Mouse (Mus musculus): Measurements from ENCODE around the gene Vps25.

GRCm38 (mm10) chr11:101220853-101221252, 32.7 kb upstream of the Vps25 start:
- TF ChIP-seq CTCF (IDR thresholded peaks at IDR 0.05 in 2 of 3, conservative IDR thresholded peaks at IDR 0.05 in 1 of 3; ENCODE audit: control insufficient read depth in 1 of 3, insufficient read depth in 1 of 3, low read depth in 2 of 3, low read length in 3 of 3, poor library complexity in 1 of 3, severe bottlenecking in 1 of 3) = no peak
- 0 out of 2 replicates have a peak, but pooled peaks have one; percentile 47 for TF ChIP-seq GATA1 (IDR thresholded peaks at IDR 0.05; ENCODE audit: low read depth, low read length)
- no peak for TF ChIP-seq POLR2A (IDR thresholded peaks at IDR 0.05; ENCODE audit: control insufficient read depth in 1 of 2, insufficient read depth in 1 of 2, low read depth in 1 of 2, low read length in 2 of 2, poor library complexity in 1 of 2)
- no peak for TF ChIP-seq MAFK (IDR thresholded peaks at IDR 0.05; ENCODE audit: borderline replicate concordance, low read depth, low read length)
- TF ChIP-seq SIN3A (IDR thresholded peaks at IDR 0.05; ENCODE audit: low read length) = no peak
- TF ChIP-seq SMC3 (IDR thresholded peaks at IDR 0.05; ENCODE audit: low read depth, low read length) = no peak
- no peak for TF ChIP-seq USF1 (IDR thresholded peaks at IDR 0.05; ENCODE audit: low read depth, low read length)
- TF ChIP-seq MYC (IDR thresholded peaks at IDR 0.05; ENCODE audit: low read depth, low read length) = no peak
- no peak for TF ChIP-seq USF2 (IDR thresholded peaks at IDR 0.05; ENCODE audit: borderline replicate concordance in 1 of 2, insufficient read depth in 1 of 2, low read depth in 1 of 2, low read length in 2 of 2)
- no peak for TF ChIP-seq POLR2AphosphoS2 (IDR thresholded peaks at IDR 0.05; ENCODE audit: low read length)
- no peak for TF ChIP-seq MEF2A (IDR thresholded peaks at IDR 0.05; ENCODE audit: extremely low read depth, insufficient replicate concordance, low read depth, low read length, poor library complexity, severe bottlenecking)
- TF ChIP-seq MAX (IDR thresholded peaks at IDR 0.05; ENCODE audit: low read length) = no peak
- TF ChIP-seq EP300 (IDR thresholded peaks at IDR 0.05; ENCODE audit: low read depth in 1 of 2, low read length in 2 of 2) = peak in 1 of 2 experiments; percentile 9; a peak in 1 of 4 replicates
- TF ChIP-seq CHD1 (IDR thresholded peaks at IDR 0.05; ENCODE audit: low read depth, low read length) = no peak

All from MEL (cell line).